Mouse (Mus musculus): ENCODE measurements around the gene Kif6.

Gene Kif6

DNA sequence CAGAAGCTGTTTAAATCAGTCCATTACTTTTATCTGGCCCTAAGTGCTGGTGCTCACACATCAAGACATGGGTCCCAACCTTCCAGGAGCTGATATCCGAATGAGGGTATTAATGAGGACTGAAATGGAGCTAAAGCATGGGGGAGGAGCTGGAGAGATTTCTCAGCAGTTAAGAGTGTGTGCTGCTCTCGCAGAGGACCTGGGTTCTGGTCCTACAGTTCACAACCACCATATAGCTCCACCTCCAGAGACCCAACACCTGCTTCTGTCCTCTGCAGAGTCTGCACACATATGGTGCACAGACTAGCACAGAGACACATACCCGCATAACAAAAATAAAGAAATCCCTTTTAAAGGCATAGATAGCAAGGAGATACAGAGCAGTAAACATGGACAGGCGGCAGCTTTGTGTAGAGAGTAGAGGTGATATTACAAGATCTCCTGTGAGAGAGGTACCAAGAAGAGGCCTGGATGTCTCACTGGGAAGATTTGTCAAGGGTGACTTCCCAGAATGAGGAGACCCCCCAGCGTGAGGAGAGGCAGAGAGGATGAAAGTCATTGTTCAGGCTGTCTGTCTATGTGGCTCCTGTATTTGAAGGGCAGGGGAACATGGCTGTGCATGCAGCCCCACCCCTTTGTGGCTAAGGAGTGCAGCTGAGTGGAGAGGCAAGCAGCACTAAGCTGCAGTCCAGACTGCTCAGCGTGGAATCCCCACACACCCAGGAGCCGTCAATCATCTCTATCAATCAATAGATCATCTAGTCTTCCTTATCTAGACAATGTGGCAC, 173.4 kb downstream of the Kif6 start:
- peak; percentile 42 for DNase-seq (ENCODE audit: low read depth, low spot score)

DNA sequence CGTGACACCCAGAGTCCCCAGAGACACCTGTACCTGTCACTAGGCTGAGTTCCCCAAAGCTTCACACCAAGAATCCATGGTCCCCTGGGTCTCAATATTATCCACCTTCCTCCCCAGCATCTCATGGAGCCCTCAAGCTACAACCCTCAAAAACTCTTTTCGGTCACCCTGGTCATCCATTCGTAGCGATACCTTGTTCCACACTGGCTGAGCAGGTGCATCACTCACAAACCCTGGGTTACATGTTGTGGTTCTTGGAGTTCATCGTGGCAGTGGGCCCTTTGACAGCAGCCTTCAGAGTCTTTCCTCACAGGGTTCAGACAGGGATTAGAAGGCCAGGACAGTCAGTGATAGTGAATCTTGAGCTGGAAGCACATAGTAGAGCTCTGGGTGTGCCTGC, 176.6 kb downstream of the Kif6 start:
- DNase-seq (ENCODE audit: low read depth, low spot score), result no peak

DNA sequence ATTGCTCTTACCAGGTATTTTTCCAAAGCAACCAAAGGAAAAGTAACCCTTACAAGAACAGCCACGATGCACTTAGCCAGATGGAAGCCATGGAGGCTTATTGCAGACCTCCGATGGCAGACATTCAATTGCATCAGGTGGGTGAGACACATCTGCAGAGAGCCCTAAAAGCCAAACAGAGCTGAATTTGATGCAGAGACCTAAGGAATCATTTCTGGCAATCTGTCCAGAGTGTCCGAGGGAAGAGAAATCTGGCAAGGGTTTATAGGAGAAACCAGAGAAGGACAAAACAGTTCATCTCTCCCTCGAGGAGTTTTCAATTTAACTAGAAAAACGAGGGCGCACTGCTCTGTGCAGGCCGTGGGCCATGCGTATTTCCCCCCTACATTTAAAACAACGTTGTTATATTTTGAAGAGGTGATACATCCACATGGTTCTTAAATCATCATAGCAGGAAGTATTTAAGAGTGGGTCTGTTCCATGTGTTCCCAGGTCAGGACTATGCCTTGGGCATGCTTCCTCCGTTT, 177.3 kb downstream of the Kif6 start:
- no peak for DNase-seq (ENCODE audit: low read depth, low spot score)

DNA sequence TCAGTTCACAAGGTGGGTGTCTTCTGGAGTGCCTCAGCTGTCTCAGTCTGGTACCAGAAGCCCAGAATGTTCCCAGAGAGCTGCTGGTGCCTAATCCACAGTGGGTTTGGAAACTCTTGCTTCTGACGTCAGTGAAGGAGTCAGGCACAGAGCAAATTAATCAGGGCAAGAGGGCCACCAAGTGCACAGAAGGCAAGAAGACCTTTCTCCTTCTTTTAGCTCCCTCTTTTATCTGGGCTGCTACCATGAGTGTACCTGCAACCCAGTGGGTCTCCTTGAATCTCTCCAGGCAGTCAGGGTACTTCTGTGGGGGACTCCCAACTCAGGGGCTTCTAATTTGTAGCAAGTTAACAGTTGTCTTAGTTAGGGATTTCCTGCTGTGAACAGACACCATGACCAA, 178.0 kb downstream of the Kif6 start:
- no peak for DNase-seq (ENCODE audit: low read depth, low spot score)

DNA sequence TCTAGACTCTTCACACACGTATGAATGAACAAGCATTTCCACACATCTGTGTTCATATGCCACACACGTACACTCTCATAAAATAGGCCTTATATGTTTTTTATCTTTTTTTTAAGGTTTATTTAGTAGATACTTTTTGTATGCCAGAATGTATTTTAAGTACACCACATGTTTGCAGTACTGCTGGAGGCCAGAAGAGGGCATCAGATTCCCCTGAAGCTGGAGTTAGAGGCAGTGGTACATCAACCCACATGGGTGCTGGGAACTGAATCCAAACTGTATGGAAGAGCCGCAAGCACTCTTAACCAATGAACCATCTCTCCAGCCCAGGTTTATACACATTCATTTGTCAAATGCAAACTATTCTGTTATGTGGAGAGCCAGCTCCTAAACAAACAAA, 179.0 kb downstream of the Kif6 start:
- peak; percentile 69 for DNase-seq (ENCODE audit: low read depth, low spot score)

DNA sequence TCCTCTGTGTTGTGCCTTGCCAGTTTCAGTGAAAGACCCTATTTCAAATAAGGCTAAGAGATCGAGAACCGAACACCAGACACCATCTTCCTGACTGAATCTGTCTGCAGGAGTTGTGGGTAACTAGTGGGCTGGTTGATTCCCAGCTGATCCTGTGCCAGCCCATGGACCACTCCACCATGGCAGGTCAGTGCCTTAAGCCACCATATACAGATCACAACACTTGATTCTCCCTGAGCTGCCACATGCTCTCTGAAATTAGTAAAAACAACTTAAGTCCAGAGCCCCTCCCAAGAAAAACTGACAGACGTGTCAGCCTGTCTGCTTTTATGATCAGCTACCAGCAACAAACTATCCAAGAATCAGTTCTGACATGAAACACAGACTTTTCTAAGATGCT, 180.3 kb downstream of the Kif6 start:
- no peak for DNase-seq (ENCODE audit: low read depth, low spot score)

DNA sequence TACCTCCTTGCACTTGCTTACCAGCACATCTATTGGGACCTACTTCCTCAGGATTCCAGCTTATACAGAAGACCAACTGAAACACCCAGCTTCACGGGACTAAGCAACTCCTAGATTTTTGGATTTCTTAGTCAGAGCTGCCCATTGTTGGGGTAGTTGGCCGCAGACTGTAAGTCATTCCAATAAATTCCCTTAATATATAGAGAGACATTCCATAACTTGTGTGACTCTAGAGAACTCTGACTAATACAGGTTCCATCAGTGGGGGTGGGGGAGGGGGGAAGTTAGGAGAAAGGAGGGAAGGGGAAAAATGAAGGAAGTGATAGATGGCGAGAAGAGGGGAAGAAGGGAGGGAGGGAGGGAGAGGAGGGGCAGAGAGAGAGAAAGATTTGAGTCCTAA, 181.2 kb downstream of the Kif6 start:
- no peak for DNase-seq (ENCODE audit: low read depth, low spot score)

DNA sequence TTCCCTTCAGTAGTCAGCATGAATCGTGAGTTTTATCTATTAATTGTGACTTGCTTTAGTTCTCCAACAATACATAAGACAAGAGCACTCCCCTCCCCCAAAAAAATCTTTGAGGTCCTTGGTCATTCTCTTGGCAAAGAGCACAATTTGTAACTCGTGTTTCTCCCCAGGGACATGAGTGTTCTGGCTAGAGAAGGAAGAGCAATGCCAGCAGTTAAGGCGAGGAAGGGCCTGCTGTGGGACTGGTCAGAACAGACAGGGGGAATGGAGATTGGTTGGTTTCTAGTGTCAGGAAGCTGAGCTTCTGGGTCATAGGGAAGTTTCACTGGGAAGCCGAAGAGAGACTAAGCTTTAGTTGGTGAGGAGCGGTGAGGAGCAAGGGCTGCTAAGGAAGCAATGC, 184.2 kb downstream of the Kif6 start:
- DNase-seq (ENCODE audit: low read depth, low spot score), result no peak

DNA sequence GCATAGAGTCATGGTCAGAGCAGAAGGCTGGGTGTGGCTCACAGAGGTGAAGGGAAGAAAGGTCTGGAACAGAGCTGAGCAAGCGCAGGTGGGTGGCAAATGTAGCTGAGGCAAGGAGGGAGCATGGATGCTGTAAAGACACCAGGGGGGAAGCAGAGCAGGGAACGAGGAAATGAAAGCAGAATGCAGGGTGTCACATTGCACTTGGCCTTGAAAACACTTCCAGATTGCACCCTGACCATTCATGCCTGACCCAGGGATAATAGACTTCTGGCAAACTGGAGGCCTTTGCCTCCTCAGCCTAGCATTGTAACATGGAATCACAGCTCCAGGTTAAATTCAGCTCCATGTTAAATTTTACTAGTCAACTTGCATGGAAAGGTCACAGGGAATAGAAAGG, 185.2 kb downstream of the Kif6 start:
- no peak for DNase-seq (ENCODE audit: low read depth, low spot score)

DNA sequence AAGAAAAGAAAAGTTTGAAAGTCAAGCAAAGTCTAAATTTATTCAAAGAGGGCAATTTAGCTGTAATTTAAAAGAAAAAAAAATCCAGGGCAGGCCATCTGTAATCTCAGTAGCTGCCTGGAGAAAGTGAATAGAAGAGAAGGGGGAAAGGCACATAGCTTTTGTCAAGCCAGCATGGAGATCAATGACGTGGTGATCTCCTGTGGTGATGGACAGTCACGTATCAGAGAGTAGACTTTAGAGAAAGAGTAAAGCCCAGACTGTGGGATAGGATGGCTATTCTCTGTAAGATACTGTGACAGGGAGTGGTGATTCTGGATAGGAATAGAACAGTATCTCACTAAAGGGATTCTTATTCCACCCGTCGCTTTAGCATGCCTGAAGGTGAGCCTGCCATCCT, 192.5 kb downstream of the Kif6 start:
- DNase-seq (ENCODE audit: low read depth, low spot score), result peak; percentile 55

DNA sequence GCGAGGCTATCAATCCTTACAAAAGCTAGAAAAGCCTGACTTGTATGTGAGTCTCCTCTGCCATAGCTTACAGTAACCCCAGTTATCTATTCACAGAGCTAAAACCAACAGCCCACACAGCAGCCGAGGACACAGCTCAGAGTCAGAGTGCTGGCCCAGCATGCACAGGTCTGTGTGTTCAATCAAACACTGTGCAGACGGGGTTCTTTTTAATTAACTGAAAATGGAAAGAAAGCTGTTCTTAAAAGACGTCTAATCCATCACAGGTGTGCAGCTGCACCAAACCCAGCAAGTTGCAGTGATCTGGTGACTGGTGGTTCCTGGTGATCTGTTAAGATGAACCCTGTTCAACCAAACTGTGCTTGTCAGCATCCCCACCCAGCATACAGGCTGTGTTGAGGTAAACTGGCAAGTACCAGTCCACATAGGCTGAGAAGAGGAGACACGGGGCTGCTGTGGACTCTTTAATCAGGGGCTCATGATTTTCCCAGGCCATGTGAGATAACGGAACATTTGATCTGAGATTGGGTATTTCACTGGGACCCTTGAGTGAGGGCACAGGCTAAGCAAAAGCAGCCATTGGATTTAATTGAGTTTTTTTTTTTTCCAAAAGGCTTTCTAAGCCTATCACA, 193.9 kb downstream of the Kif6 start:
- DNase-seq (ENCODE audit: low read depth, low spot score), result no peak

DNA sequence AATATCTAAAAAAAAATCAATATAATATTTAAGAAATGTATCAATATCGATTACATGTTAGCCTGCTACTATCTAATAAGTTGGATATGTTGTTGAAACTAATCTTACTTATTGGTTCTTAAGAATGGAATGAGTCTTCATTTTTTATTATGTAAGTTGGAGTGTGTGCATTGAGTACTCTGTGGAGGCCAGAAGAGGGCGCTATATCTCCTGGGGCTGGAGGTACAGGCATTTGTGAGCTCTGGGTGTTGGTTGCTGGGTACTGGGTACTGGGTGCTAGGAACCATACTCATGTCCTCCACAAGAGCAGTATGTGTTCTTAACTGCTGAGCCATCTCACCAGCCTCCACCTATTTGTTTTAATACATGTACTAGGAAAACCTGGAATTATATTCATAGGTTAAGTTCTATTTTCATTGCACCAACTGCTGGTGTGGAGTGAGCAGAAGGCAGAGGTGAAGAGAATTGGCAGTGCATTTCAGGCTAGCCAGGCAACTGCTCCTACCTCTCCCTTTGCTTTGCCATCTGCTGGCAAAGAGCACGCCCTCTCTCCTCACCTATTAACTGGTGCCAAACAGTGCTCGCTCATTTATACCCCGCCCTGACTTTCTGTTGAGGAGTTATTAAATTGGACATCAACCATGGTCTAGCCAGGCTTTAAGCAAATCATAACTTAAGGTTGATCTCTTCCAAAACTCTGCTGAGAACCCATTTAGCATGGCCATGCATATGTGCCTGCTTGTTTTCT, 199.1 kb downstream of the Kif6 start:
- peak; percentile 30 for DNase-seq (ENCODE audit: low read depth, low spot score)

DNA sequence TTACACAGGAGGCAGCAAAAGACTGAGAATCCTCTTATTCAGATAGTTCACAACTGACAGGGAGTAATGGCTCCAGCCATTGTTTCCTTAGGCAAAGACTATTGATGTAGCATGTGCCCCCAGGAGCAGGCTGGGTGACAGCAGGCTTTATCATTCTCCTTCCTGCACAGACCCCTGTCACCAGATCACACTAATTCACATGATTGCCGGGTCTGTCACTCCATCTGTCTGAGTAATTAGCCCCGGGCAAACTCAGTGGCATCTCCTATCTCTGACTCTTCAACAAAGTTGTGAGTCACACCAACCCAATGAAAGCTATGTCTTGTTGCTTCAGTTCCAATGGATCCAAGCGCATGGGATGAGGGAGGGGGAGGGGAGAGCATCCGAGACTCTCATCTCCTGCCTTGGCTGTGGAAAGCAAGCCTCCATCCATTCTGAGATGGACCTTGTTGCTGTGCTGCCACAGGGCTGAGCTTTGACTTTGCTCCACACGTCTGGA, 201.2 kb downstream of the Kif6 start:
- no peak for DNase-seq (ENCODE audit: low read depth, low spot score)

DNA sequence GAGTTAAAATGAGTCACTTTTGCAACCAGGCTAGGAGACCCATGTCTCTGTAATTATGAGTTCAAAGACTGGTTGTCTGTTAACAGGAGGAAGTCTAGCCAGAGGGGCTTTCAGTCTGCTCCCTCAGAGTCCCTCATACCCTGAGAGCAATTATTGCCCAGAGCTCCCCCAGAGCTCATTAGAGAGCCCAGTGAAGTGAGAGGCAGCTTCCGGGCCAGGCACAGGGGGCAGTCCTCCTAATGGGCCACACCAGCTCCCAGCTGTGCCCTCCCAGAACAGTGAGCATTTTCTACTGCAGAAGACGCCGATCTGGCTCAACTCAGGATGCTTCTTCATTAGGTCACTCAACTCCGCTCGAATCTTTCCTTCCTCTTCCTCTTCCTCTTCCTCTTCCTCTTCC, 201.8 kb downstream of the Kif6 start:
- no peak for DNase-seq (ENCODE audit: low read depth, low spot score)

DNA sequence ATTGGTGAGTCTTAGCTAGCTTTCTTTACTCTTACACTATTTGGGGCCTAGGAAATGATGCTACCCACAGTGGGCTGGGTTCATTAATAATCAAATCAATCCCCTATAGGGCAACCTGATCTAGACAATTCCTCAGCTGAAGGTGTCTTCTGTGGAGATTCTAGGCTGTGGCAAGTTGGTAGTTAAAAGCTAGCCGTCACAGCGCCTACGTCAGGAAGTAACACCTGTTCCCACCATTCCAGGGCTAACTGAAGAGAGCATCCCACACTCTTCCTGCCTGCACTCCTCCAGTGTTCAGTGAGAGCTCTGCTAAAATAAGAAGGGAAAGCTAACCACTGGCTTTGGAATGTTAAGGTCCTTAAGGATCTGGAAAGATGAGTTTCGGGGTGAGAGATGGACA, 205.3 kb downstream of the Kif6 start:
- no peak for DNase-seq (ENCODE audit: low read depth, low spot score)

DNA sequence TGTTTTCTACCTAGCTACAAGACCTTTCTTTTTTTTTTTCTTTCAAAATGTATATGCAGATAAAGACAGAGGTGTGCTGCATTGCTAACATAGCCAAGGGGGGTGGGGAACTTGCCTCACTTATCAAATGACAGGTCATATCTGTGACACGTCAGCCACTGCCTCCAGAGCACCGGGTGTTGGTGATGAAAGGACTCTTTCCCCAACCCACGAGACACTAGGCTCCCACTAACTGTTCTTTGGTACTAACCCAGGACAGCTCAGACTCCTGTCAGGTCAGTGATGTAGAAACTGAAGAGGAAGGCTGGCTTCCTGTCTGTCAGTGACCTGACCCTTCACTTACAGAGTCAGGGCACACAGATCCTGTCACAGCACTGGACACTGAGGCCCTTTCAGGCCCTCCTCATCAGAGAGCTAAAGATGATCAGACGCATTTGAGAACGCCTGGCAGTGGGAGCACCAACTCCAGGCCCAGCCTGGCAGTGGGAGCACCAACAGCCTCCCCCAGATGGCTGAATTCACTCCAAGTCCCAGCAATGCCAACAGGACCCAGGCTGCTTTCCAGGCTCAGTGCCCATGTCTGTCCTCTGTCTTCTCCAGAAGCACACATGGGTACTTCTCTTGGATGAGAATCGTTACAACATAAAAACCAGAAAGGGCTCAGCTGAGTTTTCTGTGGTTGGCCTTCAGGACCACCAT, 209.4 kb downstream of the Kif6 start:
- DNase-seq (ENCODE audit: low read depth, low spot score), result no peak

DNA sequence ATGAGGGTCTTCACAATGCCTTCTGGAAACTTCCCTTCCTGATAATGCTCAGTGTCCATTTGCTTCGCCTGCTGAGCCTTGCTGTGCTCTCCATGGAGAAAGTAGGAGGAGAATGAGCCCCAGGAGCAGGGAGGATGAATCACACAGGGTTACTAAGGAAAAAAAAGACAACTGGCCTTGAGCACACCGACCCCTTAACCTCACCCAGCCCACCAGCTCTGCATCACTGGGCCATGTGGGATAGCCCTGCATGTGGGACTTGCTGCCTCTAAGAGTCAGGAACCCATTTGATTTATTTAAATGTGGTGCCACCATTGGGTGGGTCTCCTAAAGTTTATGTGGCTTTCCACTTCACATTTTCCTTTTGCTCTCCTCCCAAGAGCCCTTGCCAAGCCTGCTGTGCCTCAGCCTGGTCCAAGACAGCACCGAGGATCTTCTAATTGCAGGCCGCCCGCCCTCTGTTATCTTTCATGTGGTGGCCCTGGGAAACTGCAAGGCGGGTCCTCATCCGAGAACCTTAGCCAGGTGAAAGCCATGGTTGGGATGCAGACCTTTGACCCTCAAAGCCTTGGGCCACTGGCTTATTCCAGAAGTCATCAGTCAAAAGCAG, 210.0 kb downstream of the Kif6 start:
- DNase-seq (ENCODE audit: low read depth, low spot score), result no peak

DNA sequence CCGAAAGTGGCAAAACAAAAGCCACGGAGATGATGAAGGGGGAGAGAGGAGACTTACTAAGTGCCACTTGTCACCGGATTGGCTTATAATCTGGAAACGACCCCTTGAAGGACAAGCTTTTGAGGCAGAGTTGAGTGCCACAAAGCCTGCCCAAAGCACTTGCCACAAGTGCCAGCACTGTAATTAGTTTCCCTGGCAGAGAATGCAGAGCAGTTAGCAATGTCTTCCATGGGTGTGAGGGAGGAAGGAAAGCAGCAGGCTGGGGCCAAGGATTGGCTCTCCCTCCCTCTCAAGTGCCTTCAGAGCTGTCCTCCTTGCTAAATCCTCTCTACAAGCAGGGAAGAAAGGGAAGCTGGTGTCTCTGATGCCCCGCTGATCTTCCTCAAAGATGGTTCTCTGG, 210.9 kb downstream of the Kif6 start:
- no peak for DNase-seq (ENCODE audit: low read depth, low spot score)

DNA sequence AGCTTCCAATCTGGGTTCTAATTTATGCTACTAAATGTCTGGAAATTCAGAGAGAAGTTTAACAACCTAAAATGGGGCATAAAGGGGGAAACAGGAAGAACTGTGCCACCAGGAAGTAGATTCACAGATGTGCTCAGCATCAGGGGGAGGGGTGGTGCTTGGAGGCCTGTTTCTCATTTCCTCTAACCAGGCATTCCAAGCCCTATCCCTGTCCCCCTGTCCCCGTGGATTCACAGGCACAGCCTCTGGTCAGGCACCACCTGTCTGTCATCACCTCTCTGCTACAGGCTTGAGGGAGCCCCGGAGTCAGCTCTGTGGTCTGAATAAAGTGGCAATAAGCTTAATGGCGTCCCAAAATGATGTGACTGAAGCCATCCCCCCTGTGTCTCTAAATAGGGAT, 216.8 kb downstream of the Kif6 start:
- no peak for DNase-seq (ENCODE audit: low read depth, low spot score)

DNA sequence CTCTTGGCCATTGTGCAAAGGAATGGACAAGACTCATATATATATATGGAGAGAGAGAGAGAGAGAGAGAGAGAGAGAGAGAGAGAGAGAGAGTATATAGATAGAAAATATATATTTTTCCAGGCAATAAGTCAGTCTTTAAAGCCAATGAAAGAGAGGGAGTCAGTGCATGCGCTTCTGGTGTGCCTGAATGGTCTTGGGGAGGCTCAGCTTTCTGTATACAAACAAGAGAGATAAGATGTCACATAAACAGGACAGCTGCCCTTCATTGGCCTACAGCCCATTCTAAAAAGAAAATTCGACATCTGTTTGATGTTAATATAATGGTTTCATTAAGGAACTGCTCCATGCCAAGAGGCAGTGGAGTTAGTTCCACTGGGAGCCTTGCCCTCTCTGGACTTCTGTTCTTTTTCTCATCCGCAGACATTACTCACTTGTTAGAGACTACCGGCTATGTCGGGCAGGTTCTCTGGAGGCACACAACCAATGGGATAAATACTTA, 219.2 kb downstream of the Kif6 start:
- DNase-seq (ENCODE audit: low read depth, low spot score), result no peak

DNA sequence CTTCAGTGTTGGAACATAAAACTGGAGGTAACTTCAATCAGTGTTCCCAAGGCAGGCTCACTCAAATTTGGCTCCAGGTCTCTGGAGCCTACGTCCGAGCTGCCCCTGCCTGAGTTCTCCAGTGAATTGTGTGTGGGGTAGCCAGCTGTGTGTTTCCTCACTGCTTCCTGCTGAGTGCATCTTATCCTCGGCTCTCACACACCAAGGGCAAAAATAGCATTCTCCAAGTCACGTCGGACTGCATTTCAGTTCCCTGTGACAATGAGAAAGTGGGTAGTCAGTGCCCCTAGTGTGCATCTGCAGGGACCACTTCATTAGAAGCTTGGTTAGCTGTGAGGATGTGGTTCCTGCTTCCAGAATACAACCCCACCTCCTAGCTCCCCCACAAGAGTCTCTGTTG, 222.5 kb downstream of the Kif6 start:
- no peak for DNase-seq (ENCODE audit: low read depth, low spot score)

Measured in R1 (cell line).